Mouse (Mus musculus) megakaryocyte progenitor cell, adult 5-6 weeks (primary cell): ENCODE results near the gene Dnajc30. TPM values are rescaled to one million over a fixed set of nuclear protein-coding genes. Genes with fewer than 3 reads are reported as not detected.

Experiments
- ATAC-seq: replicated peaks from 2 replicates; pipeline ENCODE4 v1.8.0; 2016; ENCODE audit warnings: mild to moderate bottlenecking, moderate TSS enrichment, inconsistent platforms; ENCODE audit not compliant: poor library complexity
- total RNA-seq, 2 experiments: library from RNA; stranded (forward) in 1 of 2; stranded (reverse) in 1 of 2; fragments of 157-497, 149-512 nt in 1 of 2; fragments of 200-1000 nt in 1 of 2; gene quantifications; 2 replicates each; pipeline versions ENCODE4 v1.2.3 to v1.2.4; 2015 to 2017

Gene Dnajc30
- total RNA-seq, 2 experiments from 2014 or later = 8.9 to 18.6 TPM

GRCm38 (mm10) chr5:135107521-135108501 is 43.8 kb downstream of the Dnajc30 start:
- ATAC-seq = peak; percentile 56

- ATAC-seq = no peak
Observed at GRCm38 (mm10) chr5:135109017-135109416, 45.0 kb downstream of the Dnajc30 start.

GRCm38 (mm10) chr5:135109426-135109825 is 45.4 kb downstream of the Dnajc30 start:
- ATAC-seq = no peak

GRCm38 (mm10) chr5:135109976-135110375 is 46.0 kb downstream of the Dnajc30 start:
- ATAC-seq = no peak

- no peak for ATAC-seq
Observed at GRCm38 (mm10) chr5:135113782-135114181, 49.8 kb downstream of the Dnajc30 start.

GRCm38 (mm10) chr5:135115241-135115640 is 51.2 kb downstream of the Dnajc30 start:
- no peak for ATAC-seq

Other genes with a start within 250 kb of the Dnajc30 start
- not detected in 2 replicates for gene Tmem270, start 157.5 kb upstream of the Dnajc30 start, total RNA-seq (2015)
- gene Tmem270, start 157.5 kb upstream of the Dnajc30 start, total RNA-seq (2017) = not detected in 2 replicates
- gene Cldn13, start 148.7 kb upstream of the Dnajc30 start, total RNA-seq (2015) = 17.0 and 19.0 TPM in 2 replicates
- 5.3 and 10.9 TPM in 2 replicates for gene Cldn13, start 148.7 kb upstream of the Dnajc30 start, total RNA-seq (2017)
- gene Mettl27, start 131.8 kb upstream of the Dnajc30 start, total RNA-seq (2015) = 1.9 and 3.9 TPM in 2 replicates
- gene Mettl27, start 131.8 kb upstream of the Dnajc30 start, total RNA-seq (2017) = 0.92 and 3.4 TPM in 2 replicates
- not detected in 2 replicates for gene Cldn4, start 117.3 kb upstream of the Dnajc30 start, total RNA-seq (2015)
- gene Cldn4, start 117.3 kb upstream of the Dnajc30 start, total RNA-seq (2017) = not detected in 2 replicates
- gene Cldn3, start 78.0 kb upstream of the Dnajc30 start, total RNA-seq (2015) = not detected in 2 replicates
- not detected in 2 replicates for gene Cldn3, start 78.0 kb upstream of the Dnajc30 start, total RNA-seq (2017)
- 133 and 142 TPM in 2 replicates for gene Abhd11, start 55.0 kb upstream of the Dnajc30 start, total RNA-seq (2015)
- 59.3 and 65.3 TPM in 2 replicates for gene Abhd11, start 55.0 kb upstream of the Dnajc30 start, total RNA-seq (2017)
- gene Stx1a, start 40.7 kb upstream of the Dnajc30 start, total RNA-seq (2015) = 0.39 and 1.2 TPM in 2 replicates
- 0.04 and 0.44 TPM in 2 replicates for gene Stx1a, start 40.7 kb upstream of the Dnajc30 start, total RNA-seq (2017)
- gene Bud23, start 757 bp downstream of the Dnajc30 start, total RNA-seq (2015) = 60.7 and 61.7 TPM in 2 replicates
- gene Bud23, start 757 bp downstream of the Dnajc30 start, total RNA-seq (2017) = 55.7 and 78.6 TPM in 2 replicates
- gene Vps37d, start 14.1 kb downstream of the Dnajc30 start, total RNA-seq (2015) = not detected in 2 replicates
- not detected in 2 replicates for gene Vps37d, start 14.1 kb downstream of the Dnajc30 start, total RNA-seq (2017)
- gene Mlxipl, start 25.7 kb downstream of the Dnajc30 start, total RNA-seq (2015) = 0.07 and 0.27 TPM in 2 replicates
- gene Mlxipl, start 25.7 kb downstream of the Dnajc30 start, total RNA-seq (2017) = not detected in 2 replicates
- 10.9 and 11.0 TPM in 2 replicates for gene Tbl2, start 85.5 kb downstream of the Dnajc30 start, total RNA-seq (2015)
- 14.9 and 18.7 TPM in 2 replicates for gene Tbl2, start 85.5 kb downstream of the Dnajc30 start, total RNA-seq (2017)
- 18.1 and 18.7 TPM in 2 replicates for gene Bcl7b, start 104.1 kb downstream of the Dnajc30 start, total RNA-seq (2015)
- 24.8 and 25.2 TPM in 2 replicates for gene Bcl7b, start 104.1 kb downstream of the Dnajc30 start, total RNA-seq (2017)
- gene Baz1b, start 123.1 kb downstream of the Dnajc30 start, total RNA-seq (2015) = 72.1 and 90.2 TPM in 2 replicates
- 128 and 160 TPM in 2 replicates for gene Baz1b, start 123.1 kb downstream of the Dnajc30 start, total RNA-seq (2017)
- 0.42 and 0.59 TPM in 2 replicates for gene Fzd9, start 187.0 kb downstream of the Dnajc30 start, total RNA-seq (2015)
- gene Fzd9, start 187.0 kb downstream of the Dnajc30 start, total RNA-seq (2017) = 0.12 and 0.14 TPM in 2 replicates